Mouse (Mus musculus) CH12.LX (cell line): Measurements from ENCODE around the gene Cmbl. TPM values are rescaled to one million over a fixed set of nuclear protein-coding genes. Genes with fewer than 3 reads are reported as not detected.

Experiments used
- DNase-seq: peaks from one replicate; pipeline ENCODE4 v3.0.0-alpha.2; 2013; ENCODE audit errors: extremely low read depth
- H3K27ac ChIP-seq: 2 replicates; pipeline ENCODE4 v1.5.1; 2012; ENCODE audit warnings: low read depth, mild to moderate bottlenecking, control low read depth, moderate library complexity; ENCODE audit not compliant: insufficient read depth
- H3K27me3 ChIP-seq: replicated peaks from 2 replicates; pipeline ENCODE3; 2012; ENCODE audit warnings: inconsistent platforms
- H3K36me3 ChIP-seq, 2 experiments: replicated peaks in 1 of 2; 2 replicates each; pipeline versions ENCODE3 to v1.6.1; 2012; ENCODE audit warnings: inconsistent platforms in 1 of 2, low read length in 1 of 2, mild to moderate bottlenecking in 1 of 2, mixed read lengths in 1 of 2, moderate library complexity in 1 of 2; ENCODE audit not compliant: control insufficient read depth in 1 of 2, insufficient read depth in 1 of 2
- H3K4me1 ChIP-seq, 2 experiments: 2 replicates each; pipeline ENCODE4 v1.6.1; 2012; ENCODE audit warnings: inconsistent platforms in 1 of 2, moderate library complexity in 1 of 2; ENCODE audit not compliant: insufficient read depth in 2 of 2, control insufficient read depth in 1 of 2
- H3K4me2 ChIP-seq: 2 replicates; pipeline ENCODE4 v1.6.1; 2012; ENCODE audit warnings: low read depth, mild to moderate bottlenecking, control low read depth; ENCODE audit not compliant: poor library complexity, insufficient read depth, severe bottlenecking
- H3K4me3 ChIP-seq, 3 experiments: fragments of 150-350 bp in 1 of 3; sonication (generic) in 1 of 3; replicated peaks in 1 of 3; 2 replicates each; pipeline versions ENCODE3 to v1.5.1; 2011 to 2012; ENCODE audit warnings: low read depth in 2 of 3, low read length in 2 of 3, mild to moderate bottlenecking in 2 of 3, moderate library complexity in 2 of 3, control low read depth in 1 of 3, improper control_type of control experiment in 1 of 3, inconsistent platforms in 1 of 3, mixed read lengths in 1 of 3; ENCODE audit not compliant: poor library complexity in 1 of 3
- H3K79me2 ChIP-seq: replicated peaks from 2 replicates; pipeline ENCODE4 v1.6.1; 2012; ENCODE audit warnings: mild to moderate bottlenecking, moderate library complexity; ENCODE audit not compliant: control insufficient read depth, poor library complexity, insufficient read depth, severe bottlenecking; ENCODE audit errors: extremely low read depth
- H3K9ac ChIP-seq: 2 replicates; pipeline ENCODE4 v1.6.1; 2012; ENCODE audit warnings: low read depth, mild to moderate bottlenecking, control low read depth, moderate library complexity; ENCODE audit not compliant: insufficient read depth
- H3K9me3 ChIP-seq: replicated peaks from 2 replicates; pipeline ENCODE3; 2012; ENCODE audit warnings: low read length, inconsistent platforms, mixed read lengths
- CHD2 ChIP-seq: IDR thresholded peaks from 2 replicates; pipeline ENCODE4 v1.6.1; 2011; ENCODE audit warnings: low read length, improper control_type of control experiment
- CTCF ChIP-seq, 2 experiments: IDR thresholded peaks in 1 of 2; conservative IDR thresholded peaks in 1 of 2; 2 replicates each; pipeline ENCODE4 v1.5.1; 2011 to 2012; ENCODE audit warnings: low read depth in 2 of 2, low read length in 2 of 2, improper control_type of control experiment in 1 of 2, inconsistent platforms in 1 of 2, mild to moderate bottlenecking in 1 of 2, moderate library complexity in 1 of 2
- GABPA ChIP-seq: IDR thresholded peaks from 2 replicates; pipeline ENCODE4 v1.6.1; 2012; ENCODE audit warnings: low read depth, low read length, improper control_type of control experiment, inconsistent platforms; ENCODE audit not compliant: insufficient replicate concordance
- HCFC1 ChIP-seq: IDR thresholded peaks from 2 replicates; pipeline ENCODE4 v1.6.1; 2012; ENCODE audit warnings: low read depth, mild to moderate bottlenecking, inconsistent platforms, low read length, improper control_type of control experiment
- JUN ChIP-seq: IDR thresholded peaks from 2 replicates; pipeline ENCODE4 v1.6.1; 2011; ENCODE audit warnings: low read depth, mild to moderate bottlenecking, low read length, improper control_type of control experiment, moderate library complexity; ENCODE audit not compliant: insufficient read depth
- MAX ChIP-seq: IDR thresholded peaks from 2 replicates; pipeline ENCODE4 v1.6.1; 2011; ENCODE audit warnings: low read length, improper control_type of control experiment
- MEF2A ChIP-seq: IDR thresholded peaks from 2 replicates; pipeline ENCODE4 v1.6.1; 2014; ENCODE audit warnings: low read depth, mild to moderate bottlenecking, inconsistent platforms, low read length, improper control_type of control experiment, borderline replicate concordance
- MYC ChIP-seq: IDR thresholded peaks from 2 replicates; pipeline ENCODE4 v1.6.1; 2011; ENCODE audit warnings: low read depth, mild to moderate bottlenecking, improper control_type of control experiment, low read length
- NELFE ChIP-seq: IDR thresholded peaks from 2 replicates; pipeline ENCODE4 v1.6.1; 2011; ENCODE audit warnings: low read depth, low read length, improper control_type of control experiment
- NRF1 ChIP-seq: IDR thresholded peaks from 2 replicates; pipeline ENCODE4 v1.6.1; 2014; ENCODE audit warnings: low read depth, mild to moderate bottlenecking, inconsistent platforms, low read length, improper control_type of control experiment, moderate library complexity
- RAD21 ChIP-seq: IDR thresholded peaks from 2 replicates; pipeline ENCODE4 v1.6.1; 2011; ENCODE audit warnings: low read depth, mild to moderate bottlenecking, low read length, improper control_type of control experiment, moderate library complexity
- SMC3 ChIP-seq: IDR thresholded peaks from 2 replicates; pipeline ENCODE4 v1.6.1; 2011; ENCODE audit warnings: low read depth, low read length, improper control_type of control experiment
- TCF12 ChIP-seq: IDR thresholded peaks from 2 replicates; pipeline ENCODE4 v1.6.1; 2014; ENCODE audit warnings: low read depth, mild to moderate bottlenecking, inconsistent platforms, low read length, improper control_type of control experiment
- USF1 ChIP-seq: IDR thresholded peaks from 2 replicates; pipeline ENCODE4 v1.6.1; 2014; ENCODE audit warnings: low read depth, mild to moderate bottlenecking, inconsistent platforms, low read length, improper control_type of control experiment
- USF2 ChIP-seq: conservative IDR thresholded peaks from 2 replicates; pipeline ENCODE4 v1.6.1; 2011; ENCODE audit warnings: low read depth, low read length, improper control_type of control experiment
- ZC3H11A ChIP-seq: IDR thresholded peaks from 2 replicates; pipeline ENCODE4 v1.6.1; 2012; ENCODE audit warnings: low read depth, mild to moderate bottlenecking, inconsistent platforms, low read length, improper control_type of control experiment
- ZMIZ1 ChIP-seq: IDR thresholded peaks from 2 replicates; pipeline ENCODE4 v1.6.1; 2012; ENCODE audit warnings: low read depth, mild to moderate bottlenecking, inconsistent platforms, low read length, improper control_type of control experiment
- ZNF384 ChIP-seq: IDR thresholded peaks from 2 replicates; pipeline ENCODE4 v1.6.1; 2012; ENCODE audit warnings: low read depth, low read length, improper control_type of control experiment, inconsistent platforms
- dilution Hi-C: fragments of 300-500 bp; cut with MboI; formaldehyde crosslinking; loops from 2 replicates; pipeline ENCODE4 v1.14.3; 2020; ENCODE audit warnings: low sequenced_read_pairs; ENCODE audit not compliant: extremely low pct_unique_long_range_greater_than_20kb, extremely low pct_ligation_motif_present
- in situ Hi-C: fragments of 300-500 bp; cut with MboI; formaldehyde crosslinking; loops from 3 replicates; pipeline ENCODE4 v1.14.3; 2019; ENCODE audit warnings: low sequenced_read_pairs, low pct_ligation_motif_present, low pct_unique_long_range_greater_than_20kb, mixed read lengths
- polyA plus RNA-seq: library from polyadenylated mRNA; unstranded; fragments of >175 nt; gene quantifications from 2 replicates; pipeline ENCODE4 v1.2.1, GENCODE M21; 2012; ENCODE audit warnings: low read depth; ENCODE audit not compliant: insufficient read length
- total RNA-seq, 2 experiments: library from RNA; depleted of rRNA; stranded (reverse); fragments of 300-350 nt in 1 of 2; fragments of >200 nt in 1 of 2; gene quantifications; 2 replicates each; pipeline ENCODE4 v1.2.3; 2012 to 2014

The Cmbl gene
- total and polyA plus RNA-seq, 3 experiments: 0.27 TPM; not detected in 2

- Histone ChIP-seq H3K4me1 (peaks cover 10 to 25% of the 10 kb centered on the region in 2 experiments; a peak in 3 of 4 replicates), H3K36me3 (peaks cover 12 to 16% of the 10 kb centered on the region in 2 experiments), H3K4me2 (no peak overlapping the region), H3K79me2 (no peaks in the 10 kb centered on the region), H3K4me3 (no peak overlapping the region), H3K27ac (no peak overlapping the region), H3K27me3 (no peaks in the 10 kb centered on the region), H3K9ac (no peak overlapping the region), H3K9me3 (no peaks in the 10 kb centered on the region)
- in situ Hi-C loops (loop anchor here (5.0 to 10.0 kb wide), 3 partner anchors 50 to 273 kb away; partner anchors contain the start of gene March6), dilution Hi-C loops (no loop called here)
- TF ChIP-seq USF2 (no peak), MEF2A (peak; percentile 39; the same call in 1 of the 2 replicates), RAD21 (no peak)
- DNase-seq: no peak
Observed at GRCm38 (mm10) chr15:31585238-31585637, 20.0 kb downstream of the Cmbl start.

GRCm38 (mm10) chr15:31586088-31586487, 20.9 kb downstream of the Cmbl start:
- H3K4me1 ChIP-seq: peaks cover 10 to 25% of the 10 kb centered on the region in 2 experiments; a peak in 3 of 4 replicates
- peaks cover 21 to 25% of the 10 kb centered on the region in 2 experiments for H3K36me3 ChIP-seq
- no peaks in the 10 kb centered on the region for H3K9me3 ChIP-seq
- H3K4me2 ChIP-seq: no peak overlapping the region
- H3K27ac ChIP-seq: no peak overlapping the region
- in situ Hi-C loops: loop anchor here (5.0 to 10.0 kb wide), 3 partner anchors 51 to 274 kb away; partner anchors contain the start of gene March6
- H3K4me3 ChIP-seq: no peak overlapping the region
- DNase-seq: no peak
- no peaks in the 10 kb centered on the region for H3K79me2 ChIP-seq
- no peak for TF ChIP-seq USF2
- no peak; the same call in 1 of the 2 replicates for TF ChIP-seq TCF12
- no peak for TF ChIP-seq NRF1
- no peak for TF ChIP-seq ZMIZ1
- TF ChIP-seq MAX: no peak
- TF ChIP-seq NELFE: no peak
- TF ChIP-seq MEF2A: no peak
- no peak for TF ChIP-seq USF1
- no peak for TF ChIP-seq ZNF384
- no peak for TF ChIP-seq HCFC1
- TF ChIP-seq RAD21: no peak
- TF ChIP-seq, all 38 proteins: peak for 0
- dilution Hi-C loops: no loop called here
- Histone ChIP-seq H3K27me3 (no peaks in the 10 kb centered on the region), H3K9ac (no peak overlapping the region)

- H3K4me2 ChIP-seq: no peak overlapping the region
- H3K4me3 ChIP-seq: no peak overlapping the region
Observed at GRCm38 (mm10) chr15:31586519-31586918, 21.3 kb downstream of the Cmbl start.

More at GRCm38 (mm10) chr15:31586519-31586918, 21.3 kb downstream of the Cmbl start:
- Histone ChIP-seq H3K27me3 (no peaks in the 10 kb centered on the region), H3K4me1 (peaks cover 10 to 25% of the 10 kb centered on the region in 2 experiments; a peak in 3 of 4 replicates), H3K9ac (no peak overlapping the region), H3K9me3 (no peaks in the 10 kb centered on the region), H3K27ac (no peak overlapping the region), H3K36me3 (peaks cover 25 to 29% of the 10 kb centered on the region in 2 experiments), H3K79me2 (no peaks in the 10 kb centered on the region)
- dilution Hi-C loops: no loop called here
- peak; percentile 94 for DNase-seq
- in situ Hi-C loops: loop anchor here (5.0 to 10.0 kb wide), 3 partner anchors 52 to 274 kb away; partner anchors contain the start of gene March6
- TF ChIP-seq RAD21 (peak; percentile 99), GABPA (no peak), ZC3H11A (peak; percentile 84), MYC (peak; percentile 53; the same call in 1 of the 2 replicates), CTCF (conservative IDR thresholded peaks at IDR 0.05 in 1 of 2, IDR thresholded peaks at IDR 0.05 in 1 of 2; ENCODE audit: low read depth in 2 of 2, low read length in 2 of 2) (peak; percentile 97 to 99), JUN (no peak), CHD2 (no peak), SMC3 (peak; percentile 99)
